Mouse (Mus musculus): ENCODE measurements at regions not wholly inside any gene's neighbourhood (a gene's known extent, or its start where the extent isn't known, plus 50 kb on each side); places are given as distances from the start of the nearest gene placed in this dataset.

DNA sequence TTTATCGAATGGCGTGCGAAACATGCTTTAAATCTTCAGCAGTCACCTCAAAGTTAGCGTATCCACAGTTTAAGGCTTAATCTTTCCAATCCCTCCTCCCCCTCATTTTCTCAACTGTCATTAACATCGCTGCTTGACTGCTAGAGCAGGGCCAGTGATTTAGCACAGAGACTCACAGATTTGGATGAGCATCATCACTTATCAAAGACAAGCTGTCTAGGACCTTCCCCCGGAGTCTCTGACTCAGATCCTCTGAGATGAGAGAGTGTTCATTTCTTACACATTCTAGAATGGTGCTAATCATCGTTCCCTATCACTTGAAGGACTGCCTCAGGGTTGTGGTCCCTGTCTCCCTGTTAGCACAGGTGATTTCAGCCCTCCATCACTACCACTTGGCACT is 112.1 kb upstream of the Tmem132c start:
- DNase-seq (ENCODE audit: low spot score), result no peak
- 92% methylated on average over 7 of the region's 7 CpGs for WGBS

GRCm38 (mm10) chr5:127134441-127134840 is 107.2 kb upstream of the Tmem132c start:
- Histone ChIP-seq H3K27me3 (ENCODE audit: insufficient read depth, poor library complexity, severe bottlenecking) (no peaks in the 10 kb centered on the region), H3K36me3 (no peaks in the 10 kb centered on the region)

More for the DNA sequence above, 112.1 kb upstream of the Tmem132c start:
- Histone ChIP-seq H3K4me3 (no peak overlapping the region), H3K4me1 (replicated peaks) (no peaks in the 10 kb centered on the region), H3K9me3 (peaks cover 7% of the 10 kb centered on the region; the same call in 1 of the 2 replicates), H3K27ac (no peak overlapping the region), H3K27me3 (ENCODE audit: insufficient read depth, poor library complexity, severe bottlenecking) (no peaks in the 10 kb centered on the region), H3K36me3 (no peaks in the 10 kb centered on the region)

DNA sequence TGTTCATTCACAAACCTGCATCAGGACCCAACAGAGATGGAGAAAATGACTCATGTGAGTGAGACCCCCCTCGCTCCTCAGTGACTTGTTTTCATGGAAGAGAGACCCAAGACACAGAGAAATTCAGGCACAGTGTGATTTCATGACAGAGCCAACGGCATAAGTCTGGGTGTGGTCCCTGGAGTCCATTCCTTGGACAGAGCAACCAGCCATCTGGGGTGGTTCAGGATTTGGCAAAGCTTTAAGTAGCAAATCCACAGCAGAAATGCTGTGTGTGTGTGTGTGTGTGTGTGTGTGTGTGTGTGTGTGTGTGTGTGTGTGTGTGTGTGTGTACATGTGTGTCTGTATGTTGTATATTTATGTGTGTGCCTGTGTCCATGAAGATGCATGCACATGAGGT is 101.0 kb upstream of the Tmem132c start:
- no peaks in the 10 kb centered on the region for H3K27me3 ChIP-seq (ENCODE audit: insufficient read depth, poor library complexity, severe bottlenecking)
- peaks cover 8% of the 10 kb centered on the region for H3K4me1 ChIP-seq (replicated peaks)
- H3K4me3 ChIP-seq, result no peak overlapping the region
- no peaks in the 10 kb centered on the region for H3K9me3 ChIP-seq
- H3K36me3 ChIP-seq, result no peaks in the 10 kb centered on the region
- H3K27ac ChIP-seq, result no peak overlapping the region
- WGBS, result 60% methylated on average over 2 of the region's 2 CpGs
- DNase-seq (ENCODE audit: low spot score), result no peak

More at GRCm38 (mm10) chr5:127134441-127134840, 107.2 kb upstream of the Tmem132c start:
- peaks cover 7% of the 10 kb centered on the region; the same call in 1 of the 2 replicates for H3K9me3 ChIP-seq
- H3K27ac ChIP-seq, result no peak overlapping the region
- 81% methylated on average over 6 of the region's 6 CpGs for WGBS
- H3K4me1 ChIP-seq (replicated peaks), result peaks cover 8% of the 10 kb centered on the region
- no peak overlapping the region for H3K4me3 ChIP-seq
- DNase-seq (ENCODE audit: low spot score), result no peak

- peak; percentile 21 for DNase-seq (ENCODE audit: low spot score)
- 43% methylated on average over 3 of the region's 3 CpGs for WGBS
- no peaks in the 10 kb centered on the region for H3K36me3 ChIP-seq
Measured at GRCm38 (mm10) chr5:127160292-127160691, 81.3 kb upstream of the Tmem132c start.

GRCm38 (mm10) chr5:127163376-127163775 is 78.2 kb upstream of the Tmem132c start:
- no peak overlapping the region for H3K4me3 ChIP-seq
- no peaks in the 10 kb centered on the region for H3K36me3 ChIP-seq
- DNase-seq (ENCODE audit: low spot score), result no peak
- 52% methylated on average over 6 of the region's 6 CpGs for WGBS
- 0 out of 2 replicates have a peak, but pooled peaks cover 8% of the 10 kb centered on the region for H3K4me1 ChIP-seq (replicated peaks)
- H3K9me3 ChIP-seq, result no peaks in the 10 kb centered on the region
- no peak overlapping the region; the same call in 1 of the 2 replicates for H3K27ac ChIP-seq
- H3K27me3 ChIP-seq (ENCODE audit: insufficient read depth, poor library complexity, severe bottlenecking), result no peaks in the 10 kb centered on the region

More at GRCm38 (mm10) chr5:127160292-127160691, 81.3 kb upstream of the Tmem132c start:
- Histone ChIP-seq H3K27me3 (ENCODE audit: insufficient read depth, poor library complexity, severe bottlenecking) (no peaks in the 10 kb centered on the region), H3K9me3 (no peaks in the 10 kb centered on the region), H3K4me3 (no peak overlapping the region), H3K4me1 (replicated peaks) (0 out of 2 replicates have a peak, but pooled peaks cover 11% of the 10 kb centered on the region), H3K27ac (no peak overlapping the region)

DNA sequence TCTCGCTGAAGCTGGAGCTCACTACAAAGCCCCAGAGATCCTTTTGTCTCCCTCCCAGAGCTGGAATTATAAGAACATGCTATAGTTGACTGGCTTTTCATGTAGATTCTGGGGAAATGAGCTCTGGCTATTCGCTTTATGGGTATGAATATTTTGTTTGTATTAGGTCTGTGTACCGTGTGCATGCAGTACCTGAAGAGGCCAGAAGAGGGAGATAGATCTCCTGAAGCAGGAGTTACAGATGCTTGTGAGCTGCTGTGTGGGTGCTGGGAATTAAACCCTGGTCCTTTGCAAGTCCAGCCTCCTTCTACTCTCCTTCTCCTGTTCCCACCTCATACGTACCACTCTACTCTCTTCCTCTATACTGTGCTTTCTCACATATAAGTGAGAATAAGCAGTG is 52.6 kb upstream of the Tmem132c start:
- Histone ChIP-seq H3K4me3 (no peak overlapping the region), H3K4me1 (replicated peaks) (no peaks in the 10 kb centered on the region), H3K27ac (no peak overlapping the region), H3K36me3 (no peaks in the 10 kb centered on the region), H3K9me3 (peaks cover 8% of the 10 kb centered on the region; the same call in 1 of the 2 replicates), H3K27me3 (ENCODE audit: insufficient read depth, poor library complexity, severe bottlenecking) (no peaks in the 10 kb centered on the region)
- DNase-seq (ENCODE audit: low spot score), result no peak
- WGBS, result 94% methylated on average over 4 of the region's 4 CpGs

Data from hindbrain, embryonic 10.5 days (tissue).